Mouse (Mus musculus) adrenal gland (tissue): Measurements from ENCODE around the gene Lin7b.

ENCODE experiments used
- intact Hi-C: fragments of 180-260 bp; cut with DNase I; formaldehyde crosslinking; loops from one replicate; pipeline ENCODE4 v1.15.1; 2025

Lin7b gene

DNA sequence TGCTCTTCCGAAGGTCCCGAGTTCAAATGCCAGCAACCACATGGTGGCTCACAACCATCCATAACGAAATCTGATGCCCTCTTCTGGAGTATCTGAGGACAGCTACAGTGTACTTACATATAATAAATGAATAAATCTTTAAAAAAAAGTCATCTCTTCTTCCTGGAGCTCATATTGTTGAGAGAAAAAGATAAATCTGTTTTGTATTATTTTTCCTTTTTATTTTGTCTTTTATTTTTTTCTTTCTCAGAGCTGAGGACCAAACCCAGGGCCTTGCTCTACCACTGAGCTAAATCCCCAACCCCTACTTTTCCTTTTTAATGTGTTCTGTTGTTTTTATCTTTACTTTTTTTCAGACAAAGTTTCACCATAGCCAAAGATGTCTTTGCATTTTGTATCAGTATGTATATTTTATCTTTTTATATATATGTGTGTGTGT is 26.0 kb upstream of the Lin7b start:
- intact Hi-C loops: loop anchor here (5.0 kb wide), 1 partner anchor 89 kb away; no protein-coding TSS in a partner anchor

DNA sequence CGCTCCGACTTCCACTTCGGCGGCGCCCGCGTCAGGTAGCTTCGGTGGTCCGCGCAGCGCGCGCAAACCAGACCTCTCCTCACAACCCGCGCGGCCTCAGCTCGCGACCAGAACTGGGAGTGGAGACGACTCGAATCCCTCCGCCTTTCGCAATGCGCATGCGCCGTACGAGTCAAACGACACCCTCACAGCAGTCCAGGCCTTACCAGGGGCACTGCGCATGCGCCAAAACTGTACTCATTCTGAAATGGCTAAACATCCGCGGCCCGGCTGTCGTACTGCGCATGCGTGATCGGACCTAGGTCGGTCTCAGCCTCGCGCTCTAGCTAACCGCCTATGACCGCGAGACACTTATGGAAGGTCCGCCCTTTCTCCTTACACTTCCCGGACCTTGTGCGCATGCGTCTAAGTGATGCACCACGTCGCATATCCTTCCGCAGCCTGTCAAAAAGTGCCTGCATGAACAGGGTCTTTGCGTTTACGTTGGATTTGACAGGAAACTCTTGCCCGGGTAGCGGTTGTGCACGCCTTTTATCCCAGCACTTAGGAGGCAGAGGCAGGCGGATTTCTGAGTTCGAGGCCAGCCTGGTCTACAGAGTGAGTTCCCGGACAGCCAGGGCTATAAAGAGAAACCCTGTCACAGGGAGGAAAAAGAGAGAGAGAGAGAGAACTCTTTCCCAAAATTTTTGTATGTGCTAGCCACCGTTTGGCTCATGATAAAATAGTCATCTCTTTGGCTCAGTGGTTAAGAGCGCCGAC is 25.4 kb upstream of the Lin7b start, which contains the start of gene Snrnp70:
Gene Snrnp70 (minus strand): TSS at position 165 of the 759 bp plus-strand sequence.
- intact Hi-C loops: loop anchor here (5.0 kb wide), 1 partner anchor 88 kb away; no protein-coding TSS in a partner anchor

DNA sequence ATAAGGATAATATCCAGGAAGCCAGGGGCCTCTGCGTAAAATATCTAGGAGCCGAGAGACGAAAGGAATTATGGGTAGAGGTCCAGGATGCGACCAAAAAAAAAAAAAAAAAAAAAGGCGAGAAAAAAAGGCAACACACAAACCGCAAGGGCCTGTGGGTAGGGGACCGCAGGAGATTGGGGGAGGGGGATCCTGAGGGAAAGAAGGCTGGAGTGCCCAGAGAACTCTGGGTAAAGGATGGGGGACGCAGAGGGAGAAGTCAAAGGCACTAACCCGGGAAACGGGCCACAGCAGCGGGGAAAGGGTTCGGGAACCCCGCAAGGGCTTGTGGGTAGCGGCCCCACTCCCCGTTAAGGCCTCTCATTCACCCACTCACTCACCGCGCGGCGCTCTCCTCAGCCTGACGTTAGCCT is 24.8 kb upstream of the Lin7b start:
- intact Hi-C loops: loop anchor here (5.0 kb wide), 1 partner anchor 88 kb away; no protein-coding TSS in a partner anchor

DNA sequence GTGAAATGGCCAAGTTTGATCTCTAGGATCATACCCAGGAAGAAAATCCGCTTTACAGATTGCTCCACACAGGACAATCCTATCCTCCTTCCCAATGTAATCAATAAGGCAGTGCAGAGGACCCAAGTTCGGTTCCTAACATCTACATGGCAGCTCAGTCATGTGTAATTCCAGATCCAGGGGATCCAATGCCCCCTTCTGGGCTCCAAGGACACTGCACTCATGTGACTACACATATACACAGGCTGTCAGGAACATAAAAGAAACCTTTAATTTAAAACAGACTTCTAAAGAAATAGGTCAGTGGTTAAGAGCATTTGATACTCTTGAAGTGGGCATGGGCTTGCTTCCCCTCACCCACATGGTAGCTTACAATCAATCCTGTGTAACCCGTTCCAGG is 15.7 kb upstream of the Lin7b start:
- intact Hi-C loops: no loop called here

DNA sequence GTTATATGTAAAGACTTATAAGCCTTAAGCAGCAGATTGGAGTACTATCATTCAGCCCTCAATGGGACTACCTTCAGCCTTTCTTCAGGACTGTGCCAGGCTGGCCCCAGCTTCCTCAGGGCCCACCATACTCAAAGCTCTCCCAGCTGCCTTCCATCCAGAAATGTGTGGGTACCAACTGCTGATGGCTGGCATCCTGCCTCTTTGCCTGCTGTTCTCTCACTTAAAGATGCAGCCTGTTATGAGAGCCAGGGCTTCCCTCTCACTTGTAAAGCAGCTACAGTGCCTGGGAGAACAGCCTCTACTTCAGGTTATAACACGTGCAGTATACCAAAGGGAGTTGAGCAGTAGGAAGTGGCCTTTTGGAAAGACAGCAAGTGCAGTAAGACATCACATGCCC is 5.7 kb upstream of the Lin7b start:
- intact Hi-C loops: no loop called here

DNA sequence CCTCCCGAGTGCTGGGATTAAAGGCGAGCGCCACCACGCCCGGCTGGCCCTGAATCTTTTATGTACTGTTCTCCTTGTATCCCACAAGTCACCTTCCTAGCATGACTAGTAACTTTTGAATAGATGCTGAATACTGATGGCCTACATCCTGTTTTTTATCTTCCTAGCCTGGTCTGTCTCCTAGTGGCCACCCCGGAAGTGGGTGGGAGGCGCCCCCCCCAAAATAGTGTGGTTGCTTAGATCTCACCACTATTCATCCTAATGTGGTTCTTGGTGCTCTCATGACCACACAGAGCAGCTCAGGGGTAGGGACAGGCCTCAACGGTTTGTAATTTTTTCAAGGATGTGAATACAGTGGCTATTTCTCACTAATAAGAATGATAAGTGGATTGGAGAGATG is 4.2 kb upstream of the Lin7b start:
- intact Hi-C loops: no loop called here

DNA sequence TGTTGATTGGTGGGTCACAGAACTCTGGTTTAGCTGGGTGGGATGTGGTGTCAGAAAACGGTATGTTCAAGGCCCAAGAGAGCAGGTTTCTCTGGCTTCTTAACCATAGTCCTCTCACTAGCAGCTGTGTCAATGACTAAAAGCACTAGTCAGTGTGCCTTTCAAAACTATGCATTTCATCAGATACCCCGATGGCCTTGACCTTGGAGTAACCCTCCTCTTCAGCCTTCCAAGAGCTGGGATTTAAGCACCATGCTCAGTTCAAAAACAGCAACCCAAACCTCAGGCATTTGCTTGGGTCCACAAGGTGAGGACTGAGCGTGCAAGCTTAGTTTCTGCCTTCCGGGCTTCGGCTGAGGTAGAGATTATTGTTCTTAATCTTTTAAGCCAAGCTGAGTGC is 2.0 kb upstream of the Lin7b start:
- intact Hi-C loops: no loop called here

DNA sequence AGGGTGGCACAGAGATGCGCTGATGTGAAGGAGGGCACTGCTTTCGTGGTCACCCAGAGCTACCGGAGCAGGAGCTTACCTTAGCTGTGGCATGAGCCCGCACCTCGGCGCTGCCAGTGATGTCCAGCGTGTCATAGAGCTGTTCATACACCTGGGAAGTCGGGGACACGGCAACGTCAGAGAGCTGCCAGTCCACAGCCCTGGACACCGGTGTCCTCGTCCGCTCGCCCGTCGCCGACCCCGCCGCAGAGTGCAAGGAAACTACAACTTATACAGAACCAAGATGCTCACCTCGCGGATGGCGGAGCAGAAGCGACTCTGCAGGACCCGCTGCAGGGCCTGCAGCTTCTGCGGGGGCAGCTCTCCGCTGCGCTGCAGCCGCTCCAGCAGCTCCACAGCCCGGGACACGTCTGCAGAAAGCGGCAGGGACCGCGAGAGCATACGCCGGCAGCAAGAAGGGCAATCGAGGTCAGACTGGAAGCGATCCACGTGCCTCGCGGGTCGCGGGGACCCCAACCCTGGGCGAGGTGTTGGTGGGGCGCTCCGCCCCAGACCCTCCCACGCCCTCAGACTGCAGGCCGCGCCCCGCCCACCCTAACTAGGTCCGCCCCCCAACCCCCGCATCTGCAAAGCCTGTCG is 428 bp downstream of the Lin7b start:
- intact Hi-C loops: no loop called here

DNA sequence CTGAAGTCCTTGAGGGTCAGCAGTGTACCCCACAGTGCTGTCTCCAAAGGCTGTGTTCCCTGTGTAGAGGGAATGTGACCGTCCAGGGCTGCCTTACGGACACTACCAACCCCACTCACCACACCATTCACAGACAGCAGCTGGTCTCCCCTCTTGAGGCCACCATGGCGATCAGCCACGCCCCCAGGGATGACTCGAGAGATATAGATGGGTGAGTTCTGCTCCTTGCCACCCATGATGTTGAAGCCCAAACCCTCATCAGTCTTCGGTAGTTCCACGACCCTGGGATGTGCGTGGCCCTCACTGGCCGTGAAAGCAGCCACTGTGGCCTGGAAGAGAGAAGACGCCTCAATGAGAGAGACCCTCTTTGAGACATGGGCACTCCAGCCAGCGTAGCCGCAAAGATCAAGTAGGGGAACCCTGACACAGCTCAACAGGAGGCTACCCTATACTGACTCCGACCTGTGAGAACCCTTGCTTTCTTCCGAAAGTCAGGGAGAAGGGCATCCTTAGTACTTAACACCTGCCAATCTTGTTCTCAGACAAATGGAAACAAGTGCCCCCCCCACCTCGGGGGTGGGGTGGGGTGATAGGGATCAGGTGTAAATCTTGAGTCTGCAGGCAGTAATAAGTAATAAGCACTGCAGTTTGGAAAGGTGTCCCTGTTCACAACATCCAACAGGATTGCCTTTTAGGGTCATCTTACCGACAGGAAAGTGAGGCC is 1.2 kb downstream of the Lin7b start:
- intact Hi-C loops: no loop called here

DNA sequence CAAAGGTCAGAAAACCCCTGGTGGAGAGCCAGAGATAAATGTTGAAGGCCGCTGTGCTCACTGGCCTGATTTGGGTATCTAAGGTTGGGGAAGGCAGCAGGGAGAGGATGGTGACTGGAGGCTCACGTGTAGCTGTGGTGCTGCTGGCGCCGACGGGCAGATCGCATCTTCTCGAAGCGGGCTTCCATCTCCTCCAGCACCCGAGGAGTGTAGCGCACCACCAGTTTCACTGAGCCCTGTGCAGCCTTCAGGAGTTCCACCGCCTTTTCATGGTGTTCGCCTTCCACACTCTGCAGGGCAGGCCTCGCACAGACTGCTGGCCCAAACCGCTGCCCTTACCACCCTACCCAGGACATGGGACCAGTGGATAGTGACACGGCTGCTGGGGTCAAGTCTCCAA is 2.2 kb downstream of the Lin7b start:
- intact Hi-C loops: no loop called here

DNA sequence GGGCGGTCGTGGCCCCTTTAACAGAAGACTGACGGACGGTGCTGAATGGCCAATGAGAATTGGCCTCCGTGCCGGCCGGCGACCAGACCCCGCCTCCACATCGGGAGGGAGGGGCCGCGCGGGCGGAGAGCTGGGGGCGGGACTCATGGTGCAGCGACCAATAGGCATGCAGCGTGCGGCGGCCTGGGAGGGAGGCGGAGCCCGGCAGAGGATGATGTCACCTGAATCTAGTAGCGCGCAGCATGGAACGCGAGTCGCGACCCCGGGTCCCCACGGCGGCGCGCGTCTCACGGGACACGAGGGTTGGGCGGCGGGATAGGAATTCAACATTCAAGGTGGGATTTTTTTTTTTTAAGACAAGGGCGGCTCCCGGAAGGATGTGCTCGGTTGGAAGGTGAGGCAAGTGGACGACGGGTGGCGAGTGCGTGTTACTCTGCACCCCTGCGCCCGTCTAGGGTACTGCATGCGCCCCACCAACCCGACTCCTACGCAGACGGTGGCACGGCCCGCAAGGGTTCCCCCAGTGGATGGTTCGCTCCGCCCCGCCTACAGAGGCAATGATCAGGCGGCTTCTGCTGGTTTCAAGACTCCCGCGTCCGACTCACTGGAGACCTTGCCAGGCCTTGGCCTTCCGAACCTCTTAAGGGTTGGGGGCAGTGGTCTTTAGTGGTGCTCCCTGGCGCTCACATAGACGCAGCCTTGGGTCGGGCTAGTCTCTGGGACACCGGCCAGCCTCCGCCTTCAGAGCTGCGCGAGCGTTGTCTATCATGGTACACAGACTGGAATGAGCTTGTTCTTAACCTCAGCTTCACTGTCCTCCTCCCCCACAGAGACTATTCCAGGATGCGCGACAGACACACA is 3.1 kb downstream of the Lin7b start:
- intact Hi-C loops: no loop called here

DNA sequence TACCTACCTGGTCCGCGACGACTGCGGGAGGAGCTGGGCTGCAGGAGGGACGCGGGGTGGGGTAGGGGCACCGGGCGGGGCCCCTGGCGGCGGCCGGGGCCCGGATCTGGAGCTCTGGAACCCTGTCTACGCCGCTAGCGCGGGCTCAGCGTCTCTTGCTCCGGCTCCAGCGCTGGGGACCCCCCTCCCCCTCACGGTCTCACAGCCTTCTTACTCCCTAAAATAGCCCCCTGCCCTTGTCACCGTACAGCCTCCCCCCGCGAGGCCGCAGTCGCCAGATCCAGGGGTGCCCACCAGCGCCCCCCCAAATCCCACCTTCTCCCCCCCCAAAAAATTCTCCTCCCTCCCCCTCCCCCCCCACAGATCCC is 3.7 kb downstream of the Lin7b start, which contains the start of gene Ppfia3:
Gene Ppfia3 (minus strand): TSS at position 368 of the 368 bp plus-strand sequence.
- intact Hi-C loops: no loop called here

DNA sequence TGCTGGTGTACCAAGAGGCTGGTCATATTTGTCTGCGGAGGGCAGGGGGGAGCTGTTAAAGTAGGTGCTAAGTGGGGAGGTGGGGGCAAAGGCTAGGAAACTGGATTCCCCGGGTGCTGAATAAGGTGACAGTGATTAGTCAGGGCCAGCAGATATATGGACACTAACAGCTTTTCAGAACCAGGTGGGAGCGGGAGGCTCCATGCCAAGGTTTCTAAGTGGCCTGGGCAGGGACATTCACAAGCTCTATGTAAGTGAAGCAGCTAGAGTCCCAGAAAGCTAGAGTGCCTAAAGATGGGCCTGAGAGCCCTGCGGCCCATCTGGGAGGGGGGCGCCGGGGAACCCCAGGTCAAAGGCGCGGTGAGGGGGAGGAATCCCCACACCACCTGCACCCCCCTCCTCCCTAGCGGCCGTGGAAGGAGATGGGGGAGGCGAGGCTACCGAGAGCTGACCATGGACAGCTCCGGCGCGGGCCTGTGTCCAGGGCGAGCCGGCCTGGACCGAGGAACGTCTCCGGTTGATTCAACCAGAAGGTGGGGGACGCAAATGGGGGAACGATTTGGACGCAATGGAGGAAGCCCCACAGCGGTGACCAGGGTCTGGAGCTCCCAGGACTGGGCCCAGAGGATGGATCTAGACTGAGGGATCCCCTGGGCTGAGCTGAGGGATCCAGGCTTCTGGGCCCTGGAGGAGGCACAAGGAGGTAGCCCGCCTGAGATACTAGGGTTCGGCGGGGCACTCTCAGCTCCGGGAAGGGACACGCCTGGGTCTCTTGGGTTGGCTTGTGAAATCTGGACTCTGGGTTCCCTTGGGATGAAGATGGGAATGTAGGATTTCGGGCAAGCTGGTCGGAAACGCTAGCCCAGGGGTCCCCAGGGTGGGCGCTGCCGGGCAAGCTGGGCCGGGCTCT is 4.4 kb downstream of the Lin7b start:
- intact Hi-C loops: no loop called here

DNA sequence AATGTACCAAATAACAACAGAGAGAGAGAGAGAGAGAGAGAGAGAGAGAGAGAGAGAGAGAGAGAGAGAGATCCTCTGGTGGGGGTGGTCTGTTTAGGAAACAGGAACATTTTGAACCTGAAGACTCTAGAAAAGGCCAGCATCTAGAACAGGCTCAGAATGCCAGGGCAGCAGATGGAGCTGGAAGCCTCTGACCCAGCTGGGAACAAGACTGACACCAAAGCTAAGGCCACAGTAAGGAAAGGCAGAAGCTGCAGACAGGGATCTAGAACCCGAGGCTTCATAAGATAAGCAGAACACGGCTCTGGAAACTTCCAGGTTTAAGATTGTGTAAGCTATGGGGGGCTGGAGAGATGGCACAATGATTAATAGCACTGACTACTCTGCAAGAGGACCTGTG is 6.4 kb downstream of the Lin7b start:
- intact Hi-C loops: no loop called here

DNA sequence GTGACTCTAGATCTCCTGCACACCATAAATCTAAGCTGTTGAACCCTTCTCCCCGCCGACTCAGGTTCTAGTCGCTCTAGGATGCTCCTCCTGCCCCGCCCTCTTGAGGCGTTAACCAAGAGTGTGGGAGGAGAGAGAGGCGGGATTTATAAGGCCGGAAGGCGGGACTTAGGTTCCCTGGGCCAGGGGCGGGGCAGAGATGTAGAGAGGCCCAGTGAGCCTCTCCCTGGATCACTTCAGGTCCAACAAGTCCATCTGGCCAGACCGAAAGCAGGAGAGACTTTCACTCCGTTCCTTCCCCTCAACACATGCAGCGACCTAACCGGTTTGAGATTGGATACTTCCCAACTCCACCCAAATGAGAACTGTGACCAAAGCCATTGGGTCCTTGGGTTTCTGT is 7.6 kb downstream of the Lin7b start:
- intact Hi-C loops: no loop called here

DNA sequence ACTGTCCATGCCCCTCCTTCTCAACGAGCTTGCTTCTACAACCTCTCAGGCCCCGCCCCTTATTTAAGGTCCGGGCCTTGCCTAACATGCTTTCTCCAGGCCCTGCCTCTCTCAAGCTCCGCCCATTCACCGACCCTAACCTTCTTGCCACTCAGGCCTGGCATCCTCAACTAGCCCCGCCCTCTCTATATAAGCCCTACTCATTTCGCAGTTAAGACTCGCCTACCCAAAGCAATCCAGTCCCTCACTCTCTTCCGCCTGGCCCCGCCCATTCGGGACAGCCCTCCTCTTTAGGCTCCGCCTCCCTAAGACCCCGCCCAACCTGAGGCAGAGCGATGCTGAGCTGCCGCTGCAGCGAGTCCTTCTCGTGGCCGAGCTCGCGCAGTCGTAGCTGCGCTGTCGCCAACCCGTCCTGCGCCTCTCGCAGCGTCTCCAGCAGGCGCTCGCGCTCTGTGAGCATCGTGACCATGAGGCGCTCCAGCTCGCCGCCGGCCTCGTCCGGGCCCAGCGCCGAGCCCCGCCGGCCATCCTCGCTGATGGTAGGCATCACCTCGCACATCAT is 9.1 kb downstream of the Lin7b start:
- intact Hi-C loops: no loop called here

DNA sequence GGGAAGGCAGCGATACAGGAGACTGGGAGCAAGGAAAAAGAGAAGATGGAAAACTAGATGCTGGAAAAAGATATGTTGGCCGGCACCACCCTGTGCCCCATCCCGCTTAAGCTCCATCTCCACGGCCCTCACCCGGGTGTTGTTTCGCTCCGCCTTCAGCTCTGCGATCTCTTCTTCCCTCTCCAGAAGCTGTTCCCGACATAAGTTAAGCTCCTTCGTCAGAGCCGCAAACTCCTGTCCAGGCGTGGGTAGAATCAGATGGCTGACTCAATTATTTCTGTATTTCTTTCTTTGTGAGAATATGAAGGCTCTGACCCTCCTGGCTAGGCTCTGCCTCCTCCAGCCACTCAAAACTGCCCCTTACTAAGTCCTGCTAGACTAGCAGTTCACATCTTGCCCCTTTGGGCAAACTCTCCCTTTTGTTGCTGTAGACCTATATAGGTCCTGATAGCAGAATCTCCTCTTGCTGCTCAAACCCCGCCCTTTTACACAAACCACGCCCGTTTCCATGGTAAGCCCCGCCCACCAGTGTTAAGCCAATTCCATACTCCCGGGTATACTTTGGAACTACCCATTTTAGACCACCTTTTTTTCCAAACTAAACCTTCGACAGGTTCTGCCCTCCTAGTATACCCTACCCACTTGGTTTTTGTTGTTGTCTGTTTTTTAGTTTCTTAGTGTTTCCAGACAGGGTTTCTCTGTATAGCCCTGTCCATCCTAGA is 9.8 kb downstream of the Lin7b start:
- intact Hi-C loops: no loop called here

DNA sequence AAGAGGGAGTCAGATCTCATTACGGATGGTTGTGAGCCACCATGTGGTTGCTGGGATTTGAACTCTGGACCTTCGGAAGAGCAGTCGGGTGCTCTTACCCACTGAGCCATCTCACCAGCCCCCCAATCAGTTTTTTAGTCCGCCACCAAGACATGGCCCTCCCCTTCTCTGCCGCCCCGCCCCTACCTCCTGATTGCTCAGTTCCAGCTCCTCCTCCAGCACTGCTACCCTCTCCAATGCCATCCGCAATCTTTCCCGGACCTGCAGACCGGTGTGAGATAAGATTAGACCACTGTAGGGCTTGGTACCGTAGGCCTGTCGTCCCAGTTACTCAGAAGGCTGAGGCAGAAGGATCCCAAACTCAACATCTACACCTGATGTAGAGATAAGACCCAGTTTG is 11.3 kb downstream of the Lin7b start:
- intact Hi-C loops: loop anchor here (10.0 kb wide), 1 partner anchor 134 kb away; no protein-coding TSS in a partner anchor

DNA sequence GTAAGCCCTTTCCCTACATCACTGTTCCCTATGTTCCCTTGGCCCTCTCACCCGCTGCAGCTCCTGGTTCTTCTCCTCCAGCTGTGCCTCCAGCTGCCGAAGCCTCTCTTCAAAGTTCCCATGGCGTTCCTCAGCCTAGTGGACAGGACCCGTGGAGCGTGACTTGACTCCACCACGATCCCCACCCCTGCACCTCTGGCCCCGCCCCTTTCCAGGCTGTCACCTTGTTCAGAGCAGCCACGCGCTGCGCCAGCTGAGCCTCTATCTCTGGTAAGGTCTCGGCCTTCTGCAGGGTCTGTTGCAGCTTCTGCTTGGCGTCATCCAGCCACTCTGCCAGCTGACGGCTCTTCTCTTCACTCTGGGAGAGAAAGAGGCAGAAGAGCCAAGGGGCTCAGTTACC is 14.3 kb downstream of the Lin7b start:
- intact Hi-C loops: loop anchor here (10.0 kb wide), 1 partner anchor 131 kb away; no protein-coding TSS in a partner anchor
